Mouse (Mus musculus) limb, embryonic 12.5 days (tissue): Measurements from ENCODE around the gene Snapc4. TPM values are rescaled to one million over a fixed set of nuclear protein-coding genes. Genes with fewer than 3 reads are reported as not detected.

Source experiments
- ATAC-seq: fragments of 200-750 bp; cut with Nextera tagmentation; 2 replicates; pipeline ENCODE4 v1.8.0; 2017; ENCODE audit warnings: low read depth, moderate TSS enrichment; ENCODE audit not compliant: insufficient number of reproducible peaks, insufficient read depth, low FRiP score, low TSS enrichment
- H3K27ac ChIP-seq: fragments of 300-500 bp; sonication (generic); 2 replicates; pipeline ENCODE4 v1.5.1; 2016; ENCODE audit warnings: mild to moderate bottlenecking, moderate library complexity
- H3K27me3 ChIP-seq: fragments of 300-500 bp; sonication (generic); 2 replicates; pipeline ENCODE4 v1.6.1; 2016; ENCODE audit warnings: mild to moderate bottlenecking, moderate library complexity
- H3K36me3 ChIP-seq: fragments of 300-500 bp; sonication (generic); 2 replicates; pipeline ENCODE4 v1.6.1; 2016; ENCODE audit warnings: mild to moderate bottlenecking, moderate library complexity
- H3K4me1 ChIP-seq: fragments of 300-500 bp; sonication (generic); replicated peaks from 2 replicates; pipeline ENCODE4 v1.6.1; 2016
- H3K4me2 ChIP-seq: fragments of 300-500 bp; sonication (generic); 2 replicates; pipeline ENCODE4 v1.6.1; 2016; ENCODE audit warnings: mild to moderate bottlenecking, moderate library complexity
- H3K4me3 ChIP-seq: fragments of 300-500 bp; sonication (generic); replicated peaks from 2 replicates; pipeline ENCODE4 v1.5.1; 2016; ENCODE audit warnings: mild to moderate bottlenecking
- H3K9ac ChIP-seq: fragments of 300-500 bp; sonication (generic); replicated peaks from 2 replicates; pipeline ENCODE4 v1.6.1; 2016; ENCODE audit warnings: mild to moderate bottlenecking, moderate library complexity
- H3K9me3 ChIP-seq: fragments of 300-500 bp; sonication (generic); 2 replicates; pipeline ENCODE4 v1.6.1; 2016; ENCODE audit warnings: mild to moderate bottlenecking, moderate library complexity
- WGBS: fragments of 180-500 bp; shearing (Covaris S2); methylation state at CpG from one replicate; pipeline ENCODE4 v1.1.7; 2016; 5-methylcytosine and 5-hydroxymethylcytosine counted together
- polyA plus RNA-seq: library from polyadenylated mRNA; unstranded; fragments of >200 nt; fragmentation: Nextera tagmentation; extraction: Ambion mirVana; gene quantifications from 2 replicates; pipeline ENCODE4 v1.2.1, GENCODE M21; 2016

Snapc4 gene
- polyA plus RNA-seq, 1 experiment from 2014 or later = 36.7 TPM

DNA sequence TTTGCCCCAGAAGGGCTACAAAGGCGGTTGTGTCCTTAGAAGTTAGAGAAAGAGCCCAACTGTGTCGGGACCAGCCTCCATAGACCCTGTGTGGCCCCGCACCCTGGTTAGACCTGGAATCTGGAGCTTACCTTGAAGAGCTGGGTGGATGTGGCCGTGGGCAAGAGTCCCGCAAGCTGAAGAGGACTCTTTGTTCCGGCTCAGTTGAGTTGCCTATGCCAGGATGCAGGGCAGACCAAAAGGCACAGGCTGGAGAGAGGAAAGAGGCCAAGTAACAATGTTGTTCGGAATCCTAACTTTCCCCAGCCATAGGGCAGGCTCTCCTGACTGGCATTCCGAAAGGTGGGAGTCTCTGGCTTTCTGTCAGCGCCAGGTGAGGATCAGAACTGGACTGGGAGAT, 61.3 kb downstream of the Snapc4 start:
- 94% methylated on average over 9 of the region's 9 CpGs for WGBS
- peaks cover 50% of the 10 kb centered on the region for H3K36me3 ChIP-seq
- no peak overlapping the region for H3K4me3 ChIP-seq
- peaks cover 47% of the 10 kb centered on the region for H3K4me1 ChIP-seq
- H3K9ac ChIP-seq = no peak overlapping the region
- H3K9me3 ChIP-seq = no peaks in the 10 kb centered on the region
- no peak for ATAC-seq
- no peak overlapping the region for H3K27ac ChIP-seq
- H3K4me2 ChIP-seq = no peak overlapping the region
- H3K27me3 ChIP-seq = no peaks in the 10 kb centered on the region

GRCm38 (mm10) chr2:26317991-26318672, 62.3 kb downstream of the Snapc4 start:
- Histone ChIP-seq H3K9ac (no peak overlapping the region), H3K4me2 (peak overlapping the region; percentile 90), H3K9me3 (no peaks in the 10 kb centered on the region), H3K27me3 (no peaks in the 10 kb centered on the region), H3K4me1 (peaks cover 55% of the 10 kb centered on the region), H3K4me3 (no peak overlapping the region), H3K27ac (no peak overlapping the region), H3K36me3 (peaks cover 40% of the 10 kb centered on the region)
- 85% methylated on average over 3 of the region's 3 CpGs for WGBS
- no peak for ATAC-seq

DNA sequence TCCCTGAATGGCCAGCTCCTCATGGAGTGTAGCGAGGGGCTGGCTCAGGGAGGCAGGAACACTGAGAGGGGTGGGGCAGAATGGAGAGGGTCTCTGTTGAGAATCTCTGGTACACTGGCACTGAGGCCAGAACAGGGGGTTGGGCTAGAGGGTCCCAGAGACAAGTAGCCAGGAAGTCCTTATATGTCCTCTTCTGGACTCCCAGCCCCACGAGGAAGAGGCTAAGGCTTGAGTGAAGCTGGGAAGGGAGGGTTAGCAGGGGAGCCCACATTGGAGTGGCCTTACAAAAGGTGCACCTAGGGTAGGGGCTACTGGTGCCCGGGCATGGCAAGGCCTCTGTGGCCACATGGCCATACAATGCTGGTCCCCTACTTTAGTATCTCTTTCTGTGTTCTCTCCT, 63.1 kb downstream of the Snapc4 start:
- Histone ChIP-seq H3K27ac (peak overlapping the region; percentile 97), H3K4me3 (peak overlapping the region; percentile 89)

DNA sequence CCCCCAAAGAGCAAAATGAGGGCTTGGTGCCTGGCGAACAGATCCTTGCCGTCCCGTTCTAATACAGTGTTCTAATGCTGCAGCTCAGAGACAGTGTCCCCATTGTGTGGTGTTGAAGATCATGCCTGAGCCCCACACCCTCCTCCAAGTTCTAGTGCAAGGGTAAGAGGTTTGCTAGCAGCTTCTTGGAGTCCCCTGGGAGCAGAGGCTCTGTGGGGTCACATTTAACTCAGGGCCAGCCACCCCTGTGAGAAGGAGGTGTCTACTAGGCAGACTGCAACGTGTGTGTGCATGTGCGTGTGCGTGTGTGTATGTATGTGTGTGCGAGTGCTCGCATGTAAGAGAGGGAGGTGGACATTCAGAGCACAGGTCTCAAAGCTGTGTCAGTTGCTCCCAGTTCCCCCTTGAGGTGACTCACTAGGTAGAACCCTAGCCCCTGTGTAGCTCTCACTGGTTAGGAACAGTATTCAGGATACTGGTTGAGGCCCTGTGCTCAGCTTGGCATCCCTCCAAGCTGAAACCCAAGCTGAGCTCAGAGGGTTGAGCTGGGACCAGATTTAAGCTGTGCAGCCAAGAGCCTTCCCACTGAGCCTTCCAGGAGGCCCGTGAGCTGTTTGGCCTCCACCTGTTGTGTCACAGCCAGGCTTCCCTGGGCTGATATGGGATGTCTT, 63.7 kb downstream of the Snapc4 start:
- peak overlapping the region; percentile 89 for H3K4me3 ChIP-seq
- no peaks in the 10 kb centered on the region for H3K27me3 ChIP-seq
- peaks cover 64% of the 10 kb centered on the region for H3K4me1 ChIP-seq
- 61% methylated on average over 9 of the region's 9 CpGs for WGBS
- H3K36me3 ChIP-seq = peaks cover 26% of the 10 kb centered on the region; the same call in 1 of the 2 replicates
- H3K9ac ChIP-seq = peak overlapping the region; percentile 93
- ATAC-seq = peak; percentile 22; the same call in 1 of the 2 replicates
- no peaks in the 10 kb centered on the region for H3K9me3 ChIP-seq
- H3K27ac ChIP-seq = peak overlapping the region; percentile 97
- peak overlapping the region; percentile 90 for H3K4me2 ChIP-seq

More for the DNA sequence above, 63.1 kb downstream of the Snapc4 start:
- Histone ChIP-seq H3K9me3 (no peaks in the 10 kb centered on the region), H3K4me1 (peaks cover 61% of the 10 kb centered on the region), H3K4me2 (peak overlapping the region; percentile 90), H3K36me3 (peaks cover 33% of the 10 kb centered on the region), H3K9ac (peak overlapping the region; percentile 93), H3K27me3 (no peaks in the 10 kb centered on the region)
- WGBS = 68% methylated on average over 3 of the region's 3 CpGs
- ATAC-seq = no peak

- Histone ChIP-seq H3K36me3 (peaks cover 24% of the 10 kb centered on the region; the same call in 1 of the 2 replicates), H3K27me3 (no peaks in the 10 kb centered on the region), H3K4me3 (peak overlapping the region; percentile 89), H3K4me1 (peaks cover 64% of the 10 kb centered on the region), H3K27ac (peak overlapping the region; percentile 97), H3K4me2 (peak overlapping the region; percentile 90), H3K9ac (peak overlapping the region; percentile 93), H3K9me3 (no peaks in the 10 kb centered on the region)
- WGBS = 0% methylated on average over 11 of the region's 11 CpGs
- peak; percentile 39; the same call in 1 of the 2 replicates for ATAC-seq
Measured at GRCm38 (mm10) chr2:26315925-26316311, 64.5 kb downstream of the Snapc4 start.

DNA sequence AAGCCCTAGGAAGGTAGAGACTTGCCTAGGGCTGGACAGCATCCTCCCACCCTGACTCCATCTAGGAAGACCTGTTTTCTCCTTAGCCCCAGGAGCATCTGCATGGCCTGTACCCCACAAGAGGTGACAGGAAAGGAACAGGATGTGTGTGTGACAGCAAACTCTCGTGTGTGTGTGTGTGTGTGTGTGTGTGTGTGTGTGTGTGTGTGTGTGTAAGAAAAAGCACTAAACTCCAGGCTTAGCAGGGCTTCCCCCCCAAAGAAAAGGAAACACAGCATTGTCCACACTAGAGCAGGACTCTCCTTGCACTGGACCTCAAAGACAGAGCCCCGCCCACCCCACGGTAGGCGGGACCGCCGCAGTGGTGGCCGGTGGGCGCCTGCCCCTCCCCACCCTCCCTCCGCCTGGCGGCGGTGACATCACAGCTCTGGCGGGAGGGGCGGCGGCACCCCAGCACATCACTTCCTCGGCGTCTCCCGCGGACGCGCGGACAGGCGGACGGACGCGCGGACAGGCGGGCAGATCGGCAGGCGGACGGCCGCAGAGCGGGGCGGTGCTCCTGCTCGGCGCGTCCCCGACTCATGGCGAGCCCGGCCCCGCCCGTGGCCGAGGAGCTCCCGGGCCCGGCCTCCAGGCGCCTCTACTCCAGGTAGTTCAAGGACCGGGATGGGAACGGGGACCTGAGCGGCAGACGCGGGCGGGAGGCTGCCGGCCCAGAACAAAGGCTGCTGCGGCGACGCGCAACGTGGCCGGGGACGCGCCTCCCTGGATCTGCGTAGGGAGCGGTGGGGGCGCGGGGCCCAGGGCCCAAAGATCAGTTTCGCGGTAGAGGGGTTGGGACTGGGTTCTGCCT, 65.2 kb downstream of the Snapc4 start, which contains the start of gene Gpsm1:
Gene Gpsm1, plus strand, starts transcription at position 444 of the 853 bp plus-strand sequence.
- peak within 1 kb of the TSS; percentile 97 for H3K27ac ChIP-seq
- peak; percentile 65 for ATAC-seq
- H3K4me1 ChIP-seq = peaks cover 66% of the 10 kb centered on the region
- whole genome bisulfite sequencing = under 1% methylated on average over 65 of the region's 66 CpGs
- H3K9ac ChIP-seq = peak within 1 kb of the TSS; percentile 93
- peak within 1 kb of the TSS; percentile 90 for H3K4me2 ChIP-seq
- H3K27me3 ChIP-seq = no peaks in the 10 kb centered on the region
- H3K9me3 ChIP-seq = no peaks in the 10 kb centered on the region
- H3K36me3 ChIP-seq = peaks cover 22% of the 10 kb centered on the region; the same call in 1 of the 2 replicates
- peak within 1 kb of the TSS; percentile 89 for H3K4me3 ChIP-seq

- peak overlapping the region; percentile 93 for H3K9ac ChIP-seq
- no peaks in the 10 kb centered on the region for H3K9me3 ChIP-seq
- peaks cover 72% of the 10 kb centered on the region for H3K4me1 ChIP-seq
- peak overlapping the region; percentile 89 for H3K4me3 ChIP-seq
- peak; percentile 10; the same call in 1 of the 2 replicates for ATAC-seq
- 27% methylated on average over 13 of the region's 13 CpGs for WGBS
- peaks cover 14% of the 10 kb centered on the region; the same call in 1 of the 2 replicates for H3K36me3 ChIP-seq
- peak overlapping the region; percentile 97 for H3K27ac ChIP-seq
- no peaks in the 10 kb centered on the region for H3K27me3 ChIP-seq
- peak overlapping the region; percentile 90 for H3K4me2 ChIP-seq
Measured at GRCm38 (mm10) chr2:26314281-26315071, 66.0 kb downstream of the Snapc4 start.

- Histone ChIP-seq H3K4me1 (peaks cover 73% of the 10 kb centered on the region), H3K4me3 (no peak overlapping the region), H3K9ac (no peak overlapping the region), H3K36me3 (peaks cover 5% of the 10 kb centered on the region; the same call in 1 of the 2 replicates), H3K27me3 (no peaks in the 10 kb centered on the region), H3K27ac (peak overlapping the region; percentile 97), H3K9me3 (no peaks in the 10 kb centered on the region), H3K4me2 (no peak overlapping the region)
- WGBS = 93% methylated on average over 1 of the region's 1 CpGs
- no peak for ATAC-seq
Measured at GRCm38 (mm10) chr2:26313394-26313793, 67.1 kb downstream of the Snapc4 start.

- no peaks in the 10 kb centered on the region for H3K36me3 ChIP-seq
- no peak overlapping the region for H3K4me3 ChIP-seq
- no peak overlapping the region for H3K27ac ChIP-seq
- no peaks in the 10 kb centered on the region for H3K9me3 ChIP-seq
- peaks cover 68% of the 10 kb centered on the region for H3K4me1 ChIP-seq
- no peak overlapping the region for H3K9ac ChIP-seq
- H3K4me2 ChIP-seq = no peak overlapping the region
- 58% methylated on average over 2 of the region's 2 CpGs for WGBS
- no peak for ATAC-seq
- H3K27me3 ChIP-seq = no peaks in the 10 kb centered on the region
Measured at GRCm38 (mm10) chr2:26312812-26313211, 67.6 kb downstream of the Snapc4 start.
